Mouse (Mus musculus) cerebellum, adult 9-10 months (tissue): ENCODE data around the gene Wnt10b.
"Not testable (repeated sequence)": the region's sequence is repeated elsewhere in the genome, so short reads cannot be mapped to it uniquely, and the experiment has no call there.

Experiments
- DNase-seq: peaks from one replicate; pipeline ENCODE4 v3.0.0; 2022

The Wnt10b gene

DNA sequence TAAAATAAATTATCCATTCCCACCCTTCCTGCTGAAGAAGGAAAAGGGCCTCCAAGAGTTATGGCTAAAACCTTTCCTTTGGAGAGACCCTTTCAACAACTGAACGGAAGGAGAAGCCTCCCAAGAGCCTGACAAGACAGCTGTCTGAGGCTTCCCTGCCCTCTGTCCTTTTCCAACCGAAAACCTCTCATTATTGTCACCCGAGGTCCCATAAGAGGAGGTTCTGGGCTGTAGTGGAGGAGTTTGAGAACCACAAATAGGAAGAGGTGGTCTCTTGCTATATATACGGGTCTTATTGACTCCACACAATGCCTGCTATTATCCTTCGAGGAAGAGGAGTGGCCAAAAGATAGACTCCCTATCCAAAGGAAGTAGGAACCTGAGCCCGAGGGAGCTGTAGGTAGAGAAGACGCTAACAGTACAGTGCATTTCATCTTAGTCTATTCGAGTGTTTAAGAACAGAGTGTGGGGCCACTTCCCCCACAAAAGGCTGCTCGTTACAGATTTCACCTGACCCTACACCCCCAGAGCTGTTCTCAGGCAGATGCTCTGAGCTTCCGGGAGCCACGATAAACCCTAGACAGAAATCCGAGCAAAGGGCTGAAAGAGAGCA, 6.0 kb downstream of the Wnt10b start:
- DNase-seq = no peak

DNA sequence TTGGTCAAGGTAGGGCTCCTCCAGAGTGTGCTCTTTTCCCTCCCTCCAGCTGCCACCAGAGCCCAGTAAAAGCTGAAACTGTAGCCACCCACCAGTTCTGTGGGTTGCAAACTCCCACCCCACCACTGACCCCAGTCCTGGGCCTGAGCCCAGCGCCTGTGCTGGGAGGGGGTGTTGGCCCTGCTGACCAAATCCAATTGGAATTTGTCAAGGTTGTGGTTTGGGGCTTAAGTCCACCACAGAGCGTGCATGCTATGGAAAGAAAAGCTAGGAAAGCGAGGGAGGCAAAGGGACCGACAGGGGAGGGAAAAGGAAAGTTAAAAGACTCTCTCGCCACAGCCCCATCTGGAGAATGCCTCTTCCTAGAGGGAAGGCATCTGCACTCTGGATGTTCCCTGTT, 9.7 kb downstream of the Wnt10b start:
- no peak for DNase-seq

DNA sequence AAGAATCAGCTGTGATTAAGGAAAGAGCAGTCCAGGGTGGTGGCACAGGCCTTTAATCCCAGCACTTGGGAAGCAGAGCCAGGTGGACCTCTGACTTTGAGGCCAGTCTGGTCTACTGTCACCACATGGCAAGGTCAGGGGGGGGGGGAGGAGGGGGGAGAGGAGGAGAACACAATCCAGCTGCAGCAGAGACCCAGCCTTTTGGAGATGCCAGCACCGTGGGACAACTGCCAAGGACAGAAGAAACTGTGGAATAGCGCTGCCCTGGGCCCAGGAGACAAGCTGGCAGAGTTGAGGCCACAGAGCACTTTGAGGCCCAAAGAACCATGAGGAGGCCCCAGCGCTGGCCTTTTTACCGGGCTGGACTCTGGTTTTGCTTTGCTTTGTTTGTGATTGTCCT, 12.0 kb downstream of the Wnt10b start:
- DNase-seq = no peak

DNA sequence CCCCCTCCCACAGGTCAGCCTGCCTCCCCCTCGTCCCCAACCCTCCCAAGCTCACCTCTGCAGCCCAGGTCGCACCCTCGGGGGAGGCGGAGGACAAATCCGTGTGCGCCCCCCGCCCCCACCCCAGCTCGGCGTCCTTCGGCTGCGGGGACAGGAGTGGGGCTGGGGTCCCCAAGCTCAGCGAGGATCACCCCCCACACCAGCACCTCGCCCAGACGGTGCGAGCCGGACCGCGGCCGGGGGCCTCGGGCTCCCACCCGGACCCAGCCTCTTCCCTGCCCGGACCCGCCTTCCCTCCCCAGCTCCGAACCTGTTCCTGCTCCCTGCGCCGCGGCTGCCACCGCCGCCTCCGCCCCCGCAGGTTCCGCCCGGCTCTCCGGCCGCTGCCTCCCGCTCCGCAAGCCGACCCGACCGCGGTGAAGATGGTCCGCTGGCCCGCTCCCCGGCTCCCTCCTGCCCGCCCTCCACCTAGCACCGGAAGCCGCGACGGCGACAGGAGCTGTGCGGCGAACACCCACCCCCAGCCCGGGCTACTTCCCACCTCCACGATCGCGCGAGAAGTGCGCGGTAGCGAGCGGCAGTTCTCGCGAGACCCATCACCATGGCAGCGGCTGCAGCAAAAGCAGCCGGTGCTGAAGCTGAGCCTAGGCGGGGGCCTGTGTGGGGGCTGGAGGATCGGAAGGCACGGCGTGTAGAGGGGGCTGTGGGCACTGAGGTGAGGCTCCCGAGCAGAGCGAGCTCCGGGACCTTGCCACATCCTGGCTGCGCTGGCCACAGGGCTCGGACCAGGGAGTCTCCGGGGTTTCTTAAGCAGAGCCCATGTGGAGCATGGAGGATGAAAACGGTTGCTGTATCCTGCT, 15.1 kb downstream of the Wnt10b start, which contains the start of gene Arf3:
Arf3 (minus strand) TSS at position 545 of the 860 bp plus-strand sequence.
- peak; percentile 91 for DNase-seq

DNA sequence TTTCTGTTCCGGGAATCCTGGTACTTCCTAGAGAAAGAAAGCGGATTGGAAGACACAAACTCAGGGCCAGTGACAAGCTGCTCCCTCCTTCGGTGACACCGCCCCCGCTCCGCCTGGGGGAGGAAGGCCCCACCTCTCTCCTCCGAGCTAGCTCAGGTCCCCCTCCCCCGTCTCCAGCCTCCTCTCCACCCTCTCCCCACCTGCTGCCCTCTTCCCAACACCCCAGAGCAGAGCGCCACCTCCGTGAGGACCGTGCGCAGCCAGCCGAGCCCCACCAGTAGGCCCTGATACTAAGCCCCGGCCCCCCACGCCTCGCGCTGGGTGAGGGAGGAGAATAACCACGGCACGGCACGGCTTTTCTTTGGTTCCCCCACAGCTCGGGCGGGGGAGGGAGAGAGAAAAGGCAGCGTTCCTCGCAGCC, 15.7 kb downstream of the Wnt10b start:
- DNase-seq = peak; percentile 75

DNA sequence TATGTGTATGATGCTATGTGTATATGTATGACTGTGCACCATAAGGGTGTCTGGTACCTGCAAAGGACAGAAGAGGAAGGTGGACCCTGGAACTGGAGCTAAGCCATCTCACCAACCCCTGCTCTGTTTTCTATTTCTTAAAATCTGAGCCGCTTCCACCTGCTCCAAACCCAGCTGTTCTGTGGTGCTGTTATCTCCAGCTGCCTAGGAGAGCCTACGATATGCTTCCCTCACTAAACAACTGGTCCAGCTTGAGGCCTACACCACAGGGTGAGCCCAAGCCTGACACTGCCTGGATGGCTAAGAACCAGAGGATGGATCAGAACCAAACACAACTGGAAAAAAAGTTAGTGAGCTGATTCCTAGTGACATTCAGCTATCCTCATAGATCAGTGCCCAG, 23.8 kb downstream of the Wnt10b start:
- no peak for DNase-seq

DNA sequence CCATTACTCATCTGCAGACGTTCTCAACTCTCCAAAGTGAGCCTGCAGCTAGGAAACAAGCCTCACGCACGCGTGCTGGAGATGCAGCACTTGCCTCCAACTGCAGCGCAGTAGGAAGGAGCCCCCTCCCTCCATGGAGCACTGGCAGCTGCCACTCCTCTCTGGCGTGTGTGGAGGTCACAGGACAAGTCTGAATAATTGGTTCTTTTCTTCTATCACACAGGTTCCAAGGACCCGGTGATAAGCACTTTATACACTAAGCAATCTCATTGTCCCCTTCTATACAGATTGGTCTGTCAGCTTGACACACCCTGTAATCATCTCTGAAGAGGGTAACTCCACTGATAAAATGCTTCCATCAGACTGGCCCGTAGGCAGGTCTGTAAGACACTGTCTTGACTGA, 24.9 kb downstream of the Wnt10b start:
- DNase-seq = no peak

DNA sequence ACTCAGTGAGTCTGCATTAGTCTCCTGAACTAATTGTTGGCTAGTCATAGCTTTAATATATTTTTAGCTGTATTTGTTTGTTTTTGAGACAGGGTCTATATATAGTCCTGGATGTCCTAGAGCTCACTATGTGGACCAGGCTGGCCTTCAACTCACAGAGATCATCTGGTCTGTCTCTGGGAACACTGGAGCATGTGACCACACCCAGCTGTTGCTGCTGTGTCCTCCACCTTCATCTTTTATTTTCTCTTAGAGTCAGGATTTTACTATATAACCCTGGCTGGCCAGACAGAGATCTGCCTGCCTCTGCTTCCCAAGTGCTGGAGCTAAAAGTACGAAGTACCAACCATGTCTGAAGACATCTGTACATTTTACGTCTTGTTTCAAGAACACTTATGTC, 28.9 kb downstream of the Wnt10b start:
- DNase-seq = no peak

DNA sequence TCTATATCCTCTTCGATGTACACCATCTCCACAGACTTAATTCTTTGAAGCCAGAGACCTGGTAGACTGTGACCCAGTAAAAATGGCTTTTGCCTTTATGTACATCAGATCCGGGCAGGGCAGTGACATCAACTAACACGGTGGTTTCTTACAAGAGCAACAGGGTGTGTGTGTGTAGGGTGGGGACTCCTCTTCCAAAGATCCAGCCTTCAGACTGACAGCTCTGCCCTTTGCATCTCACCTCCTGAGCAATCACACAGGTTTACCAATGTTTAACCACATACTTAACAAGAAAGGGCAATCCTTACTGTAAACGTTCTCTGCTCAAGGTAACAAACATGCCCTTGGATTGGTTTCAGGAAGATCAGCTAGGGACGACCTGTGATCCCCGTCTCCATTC, 30.7 kb downstream of the Wnt10b start:
- no peak for DNase-seq

DNA sequence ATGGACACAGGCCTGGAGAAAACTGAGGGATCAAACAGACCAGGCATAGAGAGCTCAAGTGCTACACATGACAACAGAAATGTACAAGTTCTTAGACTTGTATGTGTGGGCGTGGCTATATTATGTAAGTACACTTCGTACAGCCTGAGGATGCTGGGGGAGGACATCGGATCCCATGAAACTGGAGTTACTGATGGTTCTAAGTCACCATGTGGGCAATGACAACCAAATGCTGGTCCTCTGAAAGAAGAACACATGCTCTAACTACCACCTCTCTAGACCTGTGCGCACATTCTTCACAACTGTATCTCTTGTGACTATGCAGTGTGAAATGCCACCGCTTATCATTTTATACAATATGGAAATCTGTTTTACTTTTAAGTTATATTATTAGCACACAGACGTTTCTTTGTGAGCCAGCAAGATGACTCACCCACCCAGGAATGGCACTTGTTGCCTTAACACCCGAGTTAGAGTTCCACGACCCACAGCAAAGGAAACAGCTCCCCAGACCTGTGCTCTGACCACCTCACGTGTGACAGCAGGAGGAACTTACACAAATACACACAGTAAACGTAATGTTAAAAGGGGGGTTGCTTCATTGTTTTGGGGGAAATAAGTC, 31.5 kb downstream of the Wnt10b start:
- DNase-seq = no peak

DNA sequence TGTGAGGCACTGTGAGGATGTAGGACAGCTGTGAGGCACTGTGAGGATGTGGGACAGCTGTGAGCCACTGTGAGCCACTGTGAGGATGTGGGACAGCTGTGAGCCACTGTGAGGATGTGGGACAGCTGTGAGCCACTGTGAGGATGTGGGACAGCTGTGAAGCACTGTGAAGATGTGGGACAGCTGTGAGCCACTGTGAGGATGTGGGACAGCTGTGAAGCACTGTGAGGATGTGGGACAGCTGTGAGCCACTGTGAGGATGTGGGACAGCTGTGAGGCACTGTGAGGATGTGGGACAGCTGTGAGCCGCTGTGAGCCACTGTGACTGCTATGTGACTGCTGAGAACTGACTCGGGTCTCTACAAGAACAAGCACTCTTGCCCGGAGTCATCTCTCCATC, 34.1 kb downstream of the Wnt10b start:
- DNase-seq = not testable (repeated sequence)

DNA sequence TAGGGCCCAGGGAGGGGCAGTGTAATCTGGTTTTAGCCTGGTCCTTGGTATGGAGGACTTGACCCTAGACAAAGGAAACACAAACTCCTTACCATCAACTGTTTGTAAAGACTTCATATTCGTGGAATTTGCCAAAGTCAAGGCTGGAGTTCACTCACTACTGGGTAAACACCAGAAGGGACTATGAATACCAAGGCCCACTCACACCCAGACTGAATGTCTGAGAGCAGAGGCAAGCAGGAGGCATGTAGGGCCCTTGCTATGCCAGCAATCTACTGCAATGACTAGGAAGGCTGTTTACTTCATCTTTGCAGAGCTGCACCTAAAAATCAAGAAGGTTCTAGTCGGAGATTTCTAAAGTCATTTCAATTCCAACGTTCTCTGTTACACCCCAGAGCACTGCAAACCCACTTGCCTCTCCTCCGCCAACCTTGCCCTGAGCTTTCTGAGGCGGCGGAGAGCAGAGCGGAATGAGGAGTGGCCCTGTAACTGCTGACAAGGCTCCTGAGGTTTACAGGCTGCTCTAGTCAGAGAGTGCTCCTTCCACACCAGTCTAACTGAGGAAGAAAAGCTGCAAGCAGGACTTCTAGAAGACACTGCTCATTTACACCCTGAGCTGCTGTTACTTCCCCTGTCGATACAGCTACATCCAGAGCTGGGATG, 35.1 kb downstream of the Wnt10b start:
- no peak for DNase-seq

DNA sequence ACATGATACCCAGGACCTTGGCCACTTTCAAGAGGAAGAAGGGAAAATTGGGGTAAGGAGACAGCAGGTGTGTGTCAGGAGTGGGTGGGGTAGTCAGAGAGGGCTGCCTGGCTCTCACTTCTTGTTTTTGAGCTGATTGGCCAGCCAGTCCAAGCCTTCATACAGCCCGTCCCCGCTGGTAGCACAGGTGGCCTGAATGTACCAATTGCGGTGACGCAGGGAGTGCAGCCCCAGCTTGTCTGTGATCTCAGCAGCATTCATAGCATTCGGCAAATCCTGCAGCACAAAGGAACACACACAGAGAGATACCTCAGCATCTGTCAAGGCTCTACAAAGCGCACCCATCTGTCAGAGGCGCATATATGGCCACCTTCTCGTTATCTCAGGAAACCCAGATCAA, 37.7 kb downstream of the Wnt10b start:
- DNase-seq = no peak

DNA sequence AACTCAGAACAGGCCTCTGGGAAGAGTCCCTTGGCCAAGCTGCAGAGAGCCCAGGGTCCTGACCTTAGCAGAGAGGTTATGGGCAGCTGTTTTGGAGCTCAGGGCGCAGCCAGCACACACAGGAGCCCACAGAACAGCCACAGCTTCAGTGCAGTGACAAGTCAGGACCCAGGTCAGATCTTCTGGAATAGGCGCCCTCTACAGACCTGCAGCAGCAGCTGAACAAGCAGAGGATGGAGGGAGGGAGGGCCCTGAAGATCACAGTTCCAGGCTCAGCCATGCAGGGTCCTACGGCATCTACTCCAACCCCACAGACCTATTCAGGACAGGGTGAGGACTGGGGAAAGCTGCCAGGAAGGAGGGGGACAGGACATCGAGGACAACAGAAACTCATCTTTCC, 39.2 kb downstream of the Wnt10b start:
- no peak for DNase-seq

DNA sequence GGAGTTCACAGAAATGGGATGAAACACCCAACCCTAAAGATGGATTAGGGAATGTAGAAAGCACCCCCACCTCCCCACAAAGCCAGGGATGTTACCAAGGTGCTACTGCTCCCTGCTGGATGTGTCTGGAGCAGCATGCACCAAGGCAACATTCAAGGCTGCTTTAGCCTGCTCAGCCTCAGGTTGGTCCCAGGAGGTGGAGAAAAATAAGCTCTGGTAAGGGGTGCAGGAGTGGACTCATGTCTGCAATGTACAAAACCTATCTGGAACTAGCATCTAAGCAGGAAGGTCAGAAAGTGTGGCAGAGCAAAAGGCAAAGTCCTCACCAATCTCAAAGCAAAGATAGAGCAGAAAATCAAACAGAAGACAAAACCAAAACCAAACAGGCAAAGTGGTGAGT, 40.1 kb downstream of the Wnt10b start:
- no peak for DNase-seq

DNA sequence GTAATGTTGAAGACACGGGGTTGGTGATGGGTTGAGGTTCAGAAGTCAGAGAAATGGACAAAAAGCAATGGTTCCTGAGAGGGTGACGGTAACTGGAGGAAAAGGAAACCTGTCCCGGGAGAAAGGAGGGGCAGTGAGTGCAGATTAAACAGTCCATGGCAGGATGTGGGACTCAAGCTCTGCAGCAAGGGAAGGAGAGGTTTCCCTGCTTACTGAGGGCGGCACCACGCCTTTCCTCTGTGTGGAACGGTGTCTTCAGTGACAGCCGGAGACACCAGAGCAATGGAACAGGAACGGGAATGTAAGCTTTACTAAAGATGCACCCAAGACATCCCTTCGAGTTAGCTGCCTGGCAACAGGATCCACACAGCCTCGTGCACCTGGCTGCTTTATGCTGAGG, 41.4 kb downstream of the Wnt10b start:
- DNase-seq = no peak

DNA sequence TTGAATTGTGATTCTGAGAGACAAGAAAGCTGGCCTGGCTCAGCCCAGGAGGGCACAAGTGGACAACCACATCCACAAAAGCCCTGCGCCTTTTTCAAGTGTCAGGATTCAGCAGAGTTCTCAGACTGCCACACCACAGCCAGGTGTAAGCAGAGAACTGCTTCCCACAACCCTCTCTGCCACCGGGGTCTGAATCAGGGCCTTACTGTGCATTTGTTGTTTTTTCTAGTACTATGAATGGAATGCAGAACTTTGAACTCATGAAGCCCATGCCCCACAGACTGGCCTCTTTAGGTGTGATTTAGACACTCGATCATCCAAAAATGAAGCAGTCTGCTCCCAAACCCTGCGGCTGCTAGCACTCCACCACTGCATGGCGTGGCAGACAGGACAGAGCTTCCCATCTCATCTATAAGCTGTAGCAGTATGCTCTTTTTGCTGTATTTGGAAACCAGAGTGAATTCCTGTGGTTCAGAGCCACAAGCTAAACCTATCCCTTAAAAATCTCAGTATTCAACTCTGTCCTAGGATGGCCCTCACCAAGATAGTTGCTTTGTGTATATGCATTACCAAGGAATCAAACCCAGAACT, 43.9 kb downstream of the Wnt10b start:
- DNase-seq = no peak

DNA sequence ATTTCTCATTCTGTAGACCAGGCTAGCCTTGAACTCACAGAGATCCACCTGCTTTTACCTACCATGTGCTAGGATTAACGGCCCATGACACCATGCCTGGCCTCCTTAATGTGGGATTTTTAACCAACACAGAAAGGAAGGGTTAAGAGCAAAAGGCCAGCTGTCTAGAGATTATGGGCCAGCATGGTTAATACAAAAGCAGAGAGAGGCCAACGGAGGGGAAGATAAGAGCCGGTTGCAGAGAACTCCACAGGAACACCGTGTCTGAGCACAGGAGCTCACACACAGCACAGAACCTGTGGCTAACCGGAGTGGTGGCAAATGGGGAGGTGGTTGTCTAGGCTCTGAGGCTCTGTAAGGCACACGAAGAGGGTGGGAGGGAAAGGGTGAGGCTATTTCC, 44.6 kb downstream of the Wnt10b start:
- DNase-seq = no peak

DNA sequence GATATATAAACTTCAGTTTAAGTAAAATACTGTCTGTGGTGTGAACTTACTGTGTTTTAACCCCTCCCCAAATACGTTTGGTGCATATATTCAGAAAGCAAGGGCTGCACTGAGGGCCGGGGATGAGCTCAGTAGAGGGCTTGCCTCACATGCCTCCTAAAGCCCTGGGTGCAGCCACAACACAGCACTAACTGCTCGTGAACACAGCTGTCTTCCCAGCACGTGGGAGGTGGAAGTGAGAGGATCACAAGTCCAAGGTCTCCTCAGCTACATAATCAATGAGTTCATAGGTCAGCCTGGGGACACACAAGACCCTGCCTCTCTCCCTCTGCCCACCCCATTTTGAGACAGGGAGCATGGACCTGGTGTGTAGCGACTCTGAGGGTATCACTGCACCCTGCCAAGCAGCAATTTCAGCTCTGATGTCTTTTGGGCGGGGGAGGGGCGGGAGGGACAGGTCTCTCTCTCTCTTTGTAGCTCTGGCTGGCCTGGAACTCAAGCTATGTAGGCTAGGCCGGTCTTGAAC, 45.9 kb downstream of the Wnt10b start:
- DNase-seq = no peak

DNA sequence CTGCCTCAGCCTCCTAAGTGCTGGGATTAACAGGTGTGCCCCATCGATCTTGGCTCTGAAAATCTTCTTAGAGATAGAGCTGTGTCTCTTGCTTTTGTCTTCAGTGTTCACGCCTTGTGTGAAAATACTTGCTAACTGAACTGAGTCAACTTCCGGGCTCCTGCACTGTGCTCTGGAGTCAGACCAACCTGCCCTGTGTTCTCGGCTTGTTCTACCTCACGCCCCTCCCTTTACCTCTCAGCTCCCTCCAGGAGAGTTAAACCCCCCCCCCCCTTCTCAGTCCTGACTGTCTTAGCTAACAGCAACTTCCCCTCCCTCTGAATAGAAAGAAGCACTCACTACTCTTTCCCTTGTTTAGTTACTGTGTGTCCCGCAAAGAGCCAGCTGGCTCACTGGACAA, 47.2 kb downstream of the Wnt10b start:
- DNase-seq = no peak

DNA sequence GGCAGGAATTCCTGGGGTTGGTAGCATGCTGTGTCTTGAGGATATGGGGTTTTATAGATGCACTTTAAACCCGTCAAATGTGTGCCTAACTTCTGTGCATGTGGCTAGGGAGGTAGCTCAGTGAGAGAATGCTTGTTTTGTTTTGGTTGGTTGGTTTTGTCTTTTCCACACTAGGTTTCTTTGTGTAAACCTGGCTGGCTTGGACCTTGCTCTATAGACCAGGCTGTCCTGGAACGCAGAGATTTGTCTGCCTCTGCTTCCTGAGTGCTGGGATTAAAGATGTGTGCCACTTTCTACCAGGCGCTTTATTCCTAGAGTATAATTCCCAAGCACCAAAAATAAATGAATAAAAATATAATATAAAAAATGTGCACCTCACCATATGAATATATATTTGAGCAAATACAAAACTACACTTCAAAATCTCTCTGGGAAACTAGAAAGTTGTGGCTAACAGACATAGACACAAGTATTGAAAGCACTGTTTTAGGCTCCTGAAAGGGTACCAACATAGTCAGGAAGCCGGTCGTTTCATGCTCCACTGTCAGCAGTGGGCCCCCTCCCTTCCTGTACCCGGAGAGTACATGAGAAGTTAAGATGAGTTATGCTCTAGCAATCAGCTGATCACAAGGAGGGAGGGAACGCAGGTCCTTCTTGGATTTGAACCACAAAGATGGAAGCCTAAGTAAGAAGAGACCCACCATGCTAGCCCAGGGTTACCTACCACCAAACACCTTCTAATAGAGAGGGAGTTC, 48.0 kb downstream of the Wnt10b start:
- DNase-seq = no peak

DNA sequence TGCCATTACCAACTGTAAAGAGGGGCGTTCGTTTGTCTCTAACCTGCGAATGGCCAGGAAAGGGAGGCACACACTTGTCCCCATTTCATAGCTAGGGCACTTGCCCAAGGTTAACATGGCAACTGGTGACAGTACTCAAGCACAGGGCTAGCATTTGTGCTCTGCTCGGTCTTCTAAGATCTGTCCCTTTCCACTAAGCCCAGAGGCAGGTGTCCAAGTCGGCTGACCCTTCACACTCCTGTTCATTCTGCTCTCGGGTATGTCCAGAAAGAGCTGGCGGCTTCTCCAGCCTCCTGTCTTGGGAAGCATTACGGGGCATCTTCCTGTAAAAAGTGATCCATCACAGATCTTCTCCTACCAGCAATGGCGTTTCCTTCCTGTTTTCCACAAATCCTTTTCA, 49.6 kb downstream of the Wnt10b start:
- no peak for DNase-seq
